Mouse (Mus musculus) limb, embryonic 13.5 days (tissue): ENCODE results near the gene Ankrd11. TPM values are rescaled to one million over a fixed set of nuclear protein-coding genes. Genes with fewer than 3 reads are reported as not detected.
A peak's percentile ranks its signal among the peaks of the same experiment; 100 is the strongest.

Source experiments
- ATAC-seq: fragments of 200-750 bp; cut with Nextera tagmentation; 2 replicates; pipeline ENCODE4 v1.8.0; 2017; ENCODE audit warnings: low read depth, moderate number of reproducible peaks, moderate TSS enrichment; ENCODE audit not compliant: low FRiP score
- H3K27ac ChIP-seq: fragments of 300-500 bp; sonication (generic); 2 replicates; pipeline ENCODE4 v1.5.1; 2015; ENCODE audit warnings: inconsistent platforms, mild to moderate bottlenecking, moderate library complexity
- H3K27me3 ChIP-seq: fragments of 300-500 bp; sonication (generic); 2 replicates; pipeline ENCODE4 v1.6.1; 2015; ENCODE audit warnings: mild to moderate bottlenecking, inconsistent platforms
- H3K36me3 ChIP-seq: fragments of 300-500 bp; sonication (generic); 2 replicates; pipeline ENCODE4 v1.6.1; 2015; ENCODE audit warnings: inconsistent platforms, mild to moderate bottlenecking, moderate library complexity
- H3K4me1 ChIP-seq: fragments of 300-500 bp; sonication (generic); 2 replicates; pipeline ENCODE4 v1.6.1; 2015; ENCODE audit warnings: inconsistent platforms
- H3K4me2 ChIP-seq: fragments of 300-500 bp; sonication (generic); replicated peaks from 2 replicates; pipeline ENCODE4 v1.6.1; 2015; ENCODE audit warnings: inconsistent platforms, mild to moderate bottlenecking, moderate library complexity
- H3K4me3 ChIP-seq: fragments of 300-500 bp; sonication (generic); 2 replicates; pipeline ENCODE4 v1.5.1; 2015; ENCODE audit warnings: moderate library complexity, mild to moderate bottlenecking, inconsistent platforms
- H3K9ac ChIP-seq: fragments of 300-500 bp; sonication (generic); 2 replicates; pipeline ENCODE4 v1.6.1; 2015; ENCODE audit warnings: mild to moderate bottlenecking, inconsistent platforms
- H3K9me3 ChIP-seq: fragments of 300-500 bp; sonication (generic); 2 replicates; pipeline ENCODE4 v1.6.1; 2016; ENCODE audit warnings: inconsistent platforms
- WGBS: fragments of 180-500 bp; shearing (Covaris S2); methylation state at CpG from one replicate; pipeline ENCODE4 v1.1.7; 2015; 5-methylcytosine and 5-hydroxymethylcytosine counted together
- polyA plus RNA-seq: library from polyadenylated mRNA; unstranded; fragments of >200 nt; fragmentation: Nextera tagmentation; extraction: Ambion mirVana; gene quantifications from 2 replicates; pipeline ENCODE4 v1.2.1, GENCODE M21; 2015

The Ankrd11 gene
- polyA plus RNA-seq, 1 experiment from 2014 or later, result 40.9 TPM

- H3K4me2 ChIP-seq, result no peak overlapping the region
- peaks cover 3% of the 10 kb centered on the region; the same call in 1 of the 2 replicates for H3K4me1 ChIP-seq
- WGBS, result 90% methylated on average over 6 of the region's 6 CpGs
- no peak overlapping the region for H3K9ac ChIP-seq
- no peak overlapping the region for H3K27ac ChIP-seq
- H3K9me3 ChIP-seq, result peaks cover 23% of the 10 kb centered on the region
- H3K4me3 ChIP-seq, result no peak overlapping the region
- ATAC-seq, result no peak
- peaks cover 4% of the 10 kb centered on the region; the same call in 1 of the 2 replicates for H3K36me3 ChIP-seq
- no peaks in the 10 kb centered on the region for H3K27me3 ChIP-seq
Observed at GRCm38 (mm10) chr8:122867982-122868381, 174.1 kb downstream of the Ankrd11 start.

- Histone ChIP-seq H3K27me3 (no peaks in the 10 kb centered on the region), H3K4me2 (no peak overlapping the region), H3K27ac (no peak overlapping the region), H3K36me3 (peaks cover 4% of the 10 kb centered on the region; the same call in 1 of the 2 replicates), H3K4me3 (no peak overlapping the region), H3K9me3 (peaks cover 23% of the 10 kb centered on the region), H3K9ac (no peak overlapping the region), H3K4me1 (peaks cover 3% of the 10 kb centered on the region; the same call in 1 of the 2 replicates)
- ATAC-seq, result no peak
- 73% methylated on average over 8 of the region's 8 CpGs for WGBS
Observed at GRCm38 (mm10) chr8:122866231-122866630, 175.8 kb downstream of the Ankrd11 start.

DNA sequence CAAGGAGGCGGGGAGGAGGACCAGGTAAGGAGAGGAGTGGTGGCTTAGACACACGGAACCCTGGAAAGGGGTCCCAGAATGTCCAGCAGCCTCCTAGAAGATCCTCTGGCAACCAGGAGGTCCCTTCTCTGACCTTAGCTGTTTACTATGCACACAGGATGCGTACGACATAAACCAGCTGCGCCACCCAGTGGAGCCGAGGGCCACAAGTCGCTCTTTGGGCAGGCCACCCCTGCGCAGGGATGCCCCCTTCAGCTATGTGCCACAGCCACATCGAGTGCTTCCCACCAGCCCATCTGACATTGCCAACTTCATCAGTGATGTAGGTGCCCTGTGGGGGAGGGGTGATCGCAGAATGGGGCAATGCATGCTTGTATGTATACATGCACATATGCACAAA lies 176.6 kb downstream of the Ankrd11 start:
- Histone ChIP-seq H3K27me3 (no peaks in the 10 kb centered on the region), H3K9ac (no peak overlapping the region), H3K27ac (no peak overlapping the region), H3K4me1 (peaks cover 1% of the 10 kb centered on the region; the same call in 1 of the 2 replicates), H3K4me2 (peak overlapping the region; percentile 63), H3K9me3 (peaks cover 23% of the 10 kb centered on the region), H3K4me3 (peak overlapping the region; percentile 34), H3K36me3 (peaks cover 4% of the 10 kb centered on the region; the same call in 1 of the 2 replicates)
- WGBS, result 78% methylated on average over 10 of the region's 10 CpGs
- ATAC-seq, result no peak

DNA sequence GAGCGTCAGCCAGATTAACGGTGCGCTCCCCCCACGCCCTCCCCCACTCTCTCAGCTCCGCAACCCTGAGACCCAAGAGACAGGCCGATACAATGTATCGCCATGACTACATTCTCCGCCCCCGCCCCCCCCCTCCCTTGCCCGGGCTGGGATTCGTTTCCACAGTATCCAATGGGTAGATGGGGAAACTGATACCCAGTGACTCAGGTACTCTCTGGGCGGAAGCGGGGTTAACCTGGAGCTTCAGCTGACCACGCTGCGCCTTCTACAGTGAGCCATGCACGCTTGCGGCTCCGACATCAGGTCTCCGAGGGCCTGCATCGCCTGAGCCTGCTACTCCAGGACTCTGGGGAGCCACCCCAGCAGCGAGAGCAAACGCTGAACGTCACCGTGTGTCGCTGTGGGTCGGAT lies 177.4 kb downstream of the Ankrd11 start:
- peaks cover 4% of the 10 kb centered on the region; the same call in 1 of the 2 replicates for H3K36me3 ChIP-seq
- H3K27ac ChIP-seq, result no peak overlapping the region
- peak overlapping the region; percentile 39; the same call in 1 of the 2 replicates for H3K9ac ChIP-seq
- peaks cover 23% of the 10 kb centered on the region for H3K9me3 ChIP-seq
- peak overlapping the region; percentile 34 for H3K4me3 ChIP-seq
- WGBS, result 60% methylated on average over 26 of the region's 26 CpGs
- peak overlapping the region; percentile 63 for H3K4me2 ChIP-seq
- peak; percentile 35; the same call in 1 of the 2 replicates for ATAC-seq
- no peaks in the 10 kb centered on the region for H3K27me3 ChIP-seq
- no peaks in the 10 kb centered on the region for H3K4me1 ChIP-seq

DNA sequence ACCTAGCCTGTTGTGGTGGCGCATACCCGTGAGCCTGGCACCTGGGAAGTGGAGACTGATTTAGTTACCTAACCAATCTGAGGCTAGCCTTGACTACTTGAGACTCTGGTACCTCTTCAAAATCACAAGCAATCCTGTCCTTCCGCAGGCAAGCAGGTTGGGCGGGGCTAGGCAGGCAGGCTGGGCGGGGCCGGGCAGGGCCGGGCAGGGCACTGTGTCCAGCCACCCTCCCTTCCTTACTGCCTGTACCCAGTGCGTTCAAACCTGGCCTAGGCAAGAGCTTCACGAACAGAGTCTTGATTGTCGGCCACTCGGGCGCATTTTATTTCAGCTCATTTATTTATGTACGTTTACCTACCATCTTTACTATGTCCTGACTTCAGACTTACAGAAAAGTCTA lies 182.2 kb downstream of the Ankrd11 start:
- H3K27ac ChIP-seq, result no peak overlapping the region
- ATAC-seq, result no peak
- H3K9ac ChIP-seq, result no peak overlapping the region
- H3K36me3 ChIP-seq, result no peaks in the 10 kb centered on the region
- 61% methylated on average over 13 of the region's 13 CpGs for WGBS
- H3K4me1 ChIP-seq, result no peaks in the 10 kb centered on the region
- no peak overlapping the region for H3K4me2 ChIP-seq
- H3K27me3 ChIP-seq, result no peaks in the 10 kb centered on the region
- H3K9me3 ChIP-seq, result peaks cover 9% of the 10 kb centered on the region
- H3K4me3 ChIP-seq, result no peak overlapping the region

DNA sequence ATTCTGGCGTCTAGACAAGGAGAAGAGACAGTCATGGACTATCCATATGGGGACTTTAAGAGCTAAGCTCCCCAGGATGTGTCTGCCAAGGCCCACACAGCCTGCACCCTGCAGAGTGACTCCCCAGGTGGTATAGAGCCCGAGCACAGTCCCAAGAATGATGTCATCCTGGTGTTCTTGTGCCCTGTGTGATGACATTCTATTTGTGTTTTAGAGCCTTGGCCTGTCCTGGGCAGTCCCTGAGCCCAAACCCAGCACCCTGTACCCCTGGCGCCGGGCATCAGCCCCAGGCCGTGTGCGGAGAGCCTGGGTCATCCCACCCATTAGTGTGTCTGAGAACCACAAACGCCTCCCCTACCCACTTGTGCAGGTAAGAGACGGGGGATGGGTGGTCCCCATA lies 185.8 kb downstream of the Ankrd11 start:
- Histone ChIP-seq H3K4me2 (no peak overlapping the region), H3K4me3 (no peak overlapping the region), H3K27ac (no peak overlapping the region), H3K4me1 (peaks cover 9% of the 10 kb centered on the region), H3K9ac (no peak overlapping the region), H3K9me3 (no peaks in the 10 kb centered on the region), H3K36me3 (no peaks in the 10 kb centered on the region), H3K27me3 (no peaks in the 10 kb centered on the region)
- 80% methylated on average over 8 of the region's 8 CpGs for WGBS
- no peak for ATAC-seq

GRCm38 (mm10) chr8:122855123-122855522 lies 187.0 kb downstream of the Ankrd11 start:
- WGBS, result 75% methylated on average over 4 of the region's 4 CpGs
- Histone ChIP-seq H3K27me3 (no peaks in the 10 kb centered on the region), H3K4me1 (peaks cover 9% of the 10 kb centered on the region), H3K9ac (no peak overlapping the region), H3K4me2 (no peak overlapping the region), H3K4me3 (no peak overlapping the region), H3K27ac (no peak overlapping the region), H3K36me3 (no peaks in the 10 kb centered on the region), H3K9me3 (no peaks in the 10 kb centered on the region)
- ATAC-seq, result no peak

- Histone ChIP-seq H3K4me1 (peaks cover 13% of the 10 kb centered on the region), H3K27me3 (no peaks in the 10 kb centered on the region), H3K4me2 (no peak overlapping the region), H3K27ac (no peak overlapping the region), H3K9me3 (no peaks in the 10 kb centered on the region), H3K4me3 (no peak overlapping the region), H3K9ac (no peak overlapping the region), H3K36me3 (no peaks in the 10 kb centered on the region)
- WGBS, result 74% methylated on average over 7 of the region's 7 CpGs
- ATAC-seq, result no peak
Observed at GRCm38 (mm10) chr8:122854388-122854787, 187.7 kb downstream of the Ankrd11 start.

DNA sequence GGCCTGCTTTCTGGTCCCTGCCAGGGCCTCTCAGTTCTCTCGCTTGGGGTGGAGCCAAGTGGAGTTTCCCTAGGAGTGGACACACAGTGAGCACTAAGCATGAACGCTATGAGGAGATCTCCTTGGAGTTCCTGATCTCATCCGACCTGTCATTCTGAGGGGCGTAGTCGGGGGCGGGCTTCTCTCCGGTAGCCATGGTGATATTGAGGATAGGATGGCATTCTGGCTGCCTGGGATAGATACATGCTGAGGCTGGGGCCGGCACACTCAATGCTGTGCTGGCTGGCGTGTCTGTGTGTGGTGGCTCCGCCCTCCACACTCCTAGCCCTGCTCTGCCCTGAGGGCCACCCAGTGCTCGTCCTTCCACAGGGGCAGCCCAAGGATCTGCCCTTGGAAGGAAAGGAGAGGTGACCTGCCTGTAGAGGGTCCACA lies 188.7 kb downstream of the Ankrd11 start:
- H3K9me3 ChIP-seq, result no peaks in the 10 kb centered on the region

GRCm38 (mm10) chr8:122852546-122852905 lies 189.6 kb downstream of the Ankrd11 start:
- Histone ChIP-seq H3K4me2 (0 out of 2 replicates have a peak overlapping the region, but pooled peaks have one; percentile 5), H3K4me3 (no peak overlapping the region), H3K9ac (no peak overlapping the region), H3K27ac (no peak overlapping the region), H3K9me3 (no peaks in the 10 kb centered on the region), H3K4me1 (peaks cover 20% of the 10 kb centered on the region), H3K27me3 (0 out of 2 replicates have a peak, but pooled peaks cover 4% of the 10 kb centered on the region), H3K36me3 (no peaks in the 10 kb centered on the region)
- no peak for ATAC-seq
- 50% methylated on average over 1 of the region's 1 CpGs for WGBS

More for the DNA sequence above, 188.7 kb downstream of the Ankrd11 start:
- Histone ChIP-seq H3K9ac (peak overlapping the region; percentile 39; the same call in 1 of the 2 replicates), H3K36me3 (no peaks in the 10 kb centered on the region), H3K4me2 (peak overlapping the region; percentile 5; the same call in 1 of the 2 replicates), H3K4me1 (peaks cover 16% of the 10 kb centered on the region), H3K4me3 (no peak overlapping the region), H3K27me3 (0 out of 2 replicates have a peak, but pooled peaks cover 3% of the 10 kb centered on the region), H3K27ac (no peak overlapping the region)
- no peak for ATAC-seq
- 37% methylated on average over 11 of the region's 11 CpGs for WGBS

- no peak for ATAC-seq
- Histone ChIP-seq H3K4me2 (peak overlapping the region; percentile 38), H3K4me1 (peaks cover 20% of the 10 kb centered on the region), H3K9ac (no peak overlapping the region), H3K36me3 (no peaks in the 10 kb centered on the region), H3K4me3 (no peak overlapping the region), H3K9me3 (no peaks in the 10 kb centered on the region), H3K27me3 (0 out of 2 replicates have a peak, but pooled peaks cover 4% of the 10 kb centered on the region), H3K27ac (no peak overlapping the region)
- 81% methylated on average over 12 of the region's 12 CpGs for WGBS
Observed at GRCm38 (mm10) chr8:122851692-122852545, 190.2 kb downstream of the Ankrd11 start.

DNA sequence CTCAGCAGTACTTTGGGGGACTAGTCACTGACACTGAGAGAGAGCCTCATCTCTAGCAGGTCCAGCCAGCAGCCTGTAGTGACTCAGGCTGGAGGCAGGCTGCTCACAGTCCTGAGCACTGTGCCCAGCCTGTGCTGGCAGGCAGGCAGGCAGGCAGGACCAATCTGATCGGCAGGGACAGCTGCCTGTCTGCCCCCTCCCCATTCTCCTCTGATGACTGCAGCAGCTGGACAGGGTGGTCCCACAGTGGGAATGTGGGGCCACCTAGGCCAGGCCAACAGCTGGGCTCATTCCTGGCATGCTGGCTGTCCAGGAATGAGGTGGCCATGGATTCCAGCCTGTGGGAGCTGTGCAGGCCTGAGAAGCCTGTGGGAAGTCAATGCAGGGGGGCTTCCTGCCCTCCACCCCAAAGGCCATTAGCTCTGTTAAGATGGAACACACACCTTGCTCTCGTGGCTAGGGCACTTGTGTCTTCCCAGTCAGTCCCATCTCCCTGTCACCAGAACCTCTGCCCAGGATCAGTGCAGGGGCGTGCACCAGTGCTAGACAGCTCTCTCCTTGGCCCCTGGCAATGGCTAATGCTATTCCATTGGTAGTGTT lies 191.3 kb downstream of the Ankrd11 start:
- Histone ChIP-seq H3K9ac (peak overlapping the region; percentile 39; the same call in 1 of the 2 replicates), H3K4me3 (no peak overlapping the region), H3K4me1 (peaks cover 20% of the 10 kb centered on the region), H3K27ac (peak overlapping the region; percentile 52; the same call in 1 of the 2 replicates), H3K27me3 (0 out of 2 replicates have a peak, but pooled peaks cover 4% of the 10 kb centered on the region), H3K4me2 (peak overlapping the region; percentile 38), H3K36me3 (no peaks in the 10 kb centered on the region), H3K9me3 (no peaks in the 10 kb centered on the region)
- WGBS, result 56% methylated on average over 3 of the region's 3 CpGs
- ATAC-seq, result peak; percentile 72
